Mouse (Mus musculus) thymus, postnatal 4 days (tissue): ENCODE results near the gene Gng3.
A peak's percentile ranks its signal among the peaks of the same experiment; 100 is the strongest.
"Not testable (repeated sequence)": the region's sequence is repeated elsewhere in the genome, so short reads cannot be mapped to it uniquely, and the experiment has no call there.

Experiments
- DNase-seq: peaks from one replicate; pipeline ENCODE4 v3.0.0; 2021

Gng3 gene

DNA sequence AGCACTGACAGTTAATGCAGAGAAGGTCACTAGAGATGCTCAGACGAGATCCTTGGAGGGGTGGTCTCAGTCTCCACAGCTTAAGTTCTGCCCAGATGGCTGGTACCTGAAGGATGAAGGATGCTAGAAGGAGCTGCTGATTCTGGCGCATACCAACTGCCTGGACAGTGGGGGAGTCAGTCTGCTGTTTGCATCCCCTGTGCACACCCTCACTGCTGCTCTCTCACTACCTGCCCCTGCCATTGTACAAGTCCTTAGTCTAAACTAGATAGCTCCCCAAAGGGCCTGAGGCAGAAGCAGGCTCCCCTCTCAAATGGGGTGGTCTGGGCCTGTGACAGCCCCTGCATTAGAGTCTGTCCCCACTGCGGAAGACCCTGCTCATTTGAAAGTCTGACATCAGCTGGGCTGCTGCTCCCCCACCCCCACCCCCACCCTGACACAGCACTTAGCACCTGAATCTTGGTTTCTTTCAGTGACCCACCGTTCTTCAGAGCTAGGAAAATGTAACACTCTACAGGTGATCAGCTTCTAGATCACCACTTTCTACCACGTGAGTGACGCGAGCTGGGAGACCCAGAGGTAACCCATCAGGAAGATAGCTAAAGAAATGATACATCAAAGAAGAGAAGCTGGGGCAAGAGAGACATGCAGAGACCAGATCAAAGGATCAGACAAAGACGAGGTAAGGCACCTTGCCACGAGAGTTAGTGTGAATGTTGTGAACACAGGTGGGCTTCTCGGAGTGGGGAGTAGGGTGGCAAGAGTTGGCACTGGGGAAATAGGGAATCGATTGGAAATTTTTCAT, at the start of gene Gng3:
Gene Gng3, minus strand, starts transcription at position 92 of the 805 bp plus-strand sequence.
- DNase-seq, result peak; percentile 38

- DNase-seq, result no peak
Observed at GRCm38 (mm10) chr19:8887585-8888463, 48.8 kb upstream of the Gng3 start.

- no peak for DNase-seq
Observed at GRCm38 (mm10) chr19:8886916-8887584, 48.1 kb upstream of the Gng3 start.

DNA sequence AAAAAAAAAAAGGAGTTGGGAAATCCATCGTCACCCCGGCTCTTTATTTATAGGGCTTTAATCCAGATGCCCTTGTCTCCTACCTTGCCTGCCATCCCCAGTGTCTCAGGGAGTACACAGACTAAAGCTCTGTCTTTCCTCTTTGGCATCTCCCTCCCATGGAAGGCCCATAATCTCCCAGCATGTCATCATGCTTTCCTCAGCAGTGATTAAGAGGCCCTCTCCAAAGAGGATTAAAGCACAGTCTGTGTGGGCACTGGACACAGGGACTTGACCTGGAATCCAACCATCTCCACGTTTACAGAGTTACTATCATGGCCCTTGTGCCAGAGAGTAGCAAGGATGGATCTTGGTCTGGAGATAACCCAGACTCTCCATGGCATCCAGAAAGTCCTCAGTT, 44.6 kb upstream of the Gng3 start, which contains the start of the genes Lbhd1 and Gm49403:
Gene Lbhd1, plus strand, starts transcription at position 117 of the 400 bp plus-strand sequence.
Gene Gm49403, plus strand, starts transcription at position 315 of the 400 bp plus-strand sequence.
- DNase-seq, result no peak

GRCm38 (mm10) chr19:8881034-8881392, 42.0 kb upstream of the Gng3 start:
- no peak for DNase-seq

DNA sequence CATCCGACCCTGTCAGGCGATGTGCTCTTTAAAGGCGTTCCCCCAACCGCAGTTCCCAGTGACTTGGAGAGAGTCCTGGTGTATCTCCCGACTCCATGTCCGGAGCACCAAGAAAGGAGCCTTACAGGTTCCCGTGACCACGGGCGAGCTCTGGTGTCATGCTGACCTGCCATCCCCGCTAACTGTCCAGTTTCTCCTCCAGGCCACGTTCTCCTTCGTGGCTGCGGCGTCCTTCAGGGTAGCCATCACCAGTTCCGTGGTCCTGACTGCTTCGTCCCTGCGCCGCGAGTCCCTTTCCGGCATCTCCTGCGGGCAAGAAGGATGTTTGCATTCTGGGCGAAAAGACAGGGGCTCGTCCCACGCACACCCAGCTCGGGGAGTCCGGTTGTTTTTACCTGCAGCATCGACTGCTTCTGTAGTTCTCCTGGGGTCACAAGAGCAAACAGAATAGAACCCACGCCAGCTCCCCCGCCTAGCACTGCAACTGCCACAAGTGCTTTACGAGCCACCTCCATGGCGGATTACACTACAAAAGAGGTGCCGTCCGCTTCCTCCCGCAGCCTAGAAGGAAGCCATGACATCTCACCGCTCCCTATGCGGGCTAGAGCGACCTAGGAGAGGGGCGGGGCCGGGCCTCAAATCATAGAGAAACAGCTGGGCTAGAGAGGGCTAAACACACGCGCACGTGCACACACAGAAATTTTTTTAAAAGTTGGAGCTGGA, 41.5 kb upstream of the Gng3 start, which contains the start of gene Uqcc3:
Gene Uqcc3, minus strand, starts transcription at position 613 of the 723 bp plus-strand sequence.
- DNase-seq, result peak; percentile 93

GRCm38 (mm10) chr19:8875031-8875430, 36.0 kb upstream of the Gng3 start:
- DNase-seq, result no peak

GRCm38 (mm10) chr19:8872266-8872840, 33.4 kb upstream of the Gng3 start:
- DNase-seq, result no peak

GRCm38 (mm10) chr19:8871267-8872186, 32.5 kb upstream of the Gng3 start, which contains the start of gene Ubxn1:
Gene Ubxn1 (plus strand): TSS chr19:8871496.
- peak; percentile 93 for DNase-seq

GRCm38 (mm10) chr19:8870838-8871237, 31.8 kb upstream of the Gng3 start:
- peak; percentile 30 for DNase-seq

DNA sequence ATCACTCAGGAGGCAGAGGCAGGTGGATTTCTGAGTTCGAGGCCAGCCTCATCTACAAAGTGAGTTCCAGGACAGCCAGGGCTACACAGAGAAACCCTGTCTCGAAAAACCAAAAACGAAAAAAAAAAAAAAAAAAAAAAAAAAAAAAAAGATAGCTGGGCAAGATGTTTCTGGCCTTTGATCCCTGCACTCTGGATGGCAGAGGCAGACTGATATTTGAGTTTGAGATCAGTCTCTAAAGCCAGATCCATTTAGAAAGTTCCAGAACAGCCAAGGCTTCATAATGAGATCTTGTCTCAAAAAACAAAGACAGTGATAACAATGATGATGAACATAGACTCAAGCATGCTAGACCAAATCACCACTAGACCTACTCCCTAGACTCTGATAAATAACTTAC, 31.4 kb upstream of the Gng3 start:
- not testable (repeated sequence) for DNase-seq

- peak; percentile 39 for DNase-seq
Observed at GRCm38 (mm10) chr19:8864265-8864664, 25.3 kb upstream of the Gng3 start.

GRCm38 (mm10) chr19:8859018-8859417, 20.0 kb upstream of the Gng3 start:
- DNase-seq, result peak; percentile 69

GRCm38 (mm10) chr19:8857689-8858088, 18.7 kb upstream of the Gng3 start:
- peak; percentile 71 for DNase-seq

DNA sequence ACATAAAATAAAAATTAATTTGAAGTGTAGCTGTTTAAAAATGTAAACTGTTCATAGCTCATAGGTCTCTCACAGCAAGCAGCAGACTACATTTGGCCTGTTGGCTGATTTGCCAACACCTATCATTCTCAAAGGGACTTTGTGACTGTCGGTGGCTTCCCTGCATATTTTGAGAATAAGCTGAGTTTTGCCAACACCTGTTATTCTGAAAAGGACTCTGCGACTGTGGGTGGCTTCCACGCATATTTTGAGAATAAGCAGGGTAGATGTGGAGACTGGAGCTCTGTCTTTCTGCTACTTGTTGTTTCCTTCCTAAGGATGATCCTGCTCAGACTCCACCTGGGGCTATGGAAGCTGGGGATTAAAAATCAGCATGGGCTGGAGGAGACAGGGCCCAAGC, 14.1 kb upstream of the Gng3 start:
- no peak for DNase-seq

DNA sequence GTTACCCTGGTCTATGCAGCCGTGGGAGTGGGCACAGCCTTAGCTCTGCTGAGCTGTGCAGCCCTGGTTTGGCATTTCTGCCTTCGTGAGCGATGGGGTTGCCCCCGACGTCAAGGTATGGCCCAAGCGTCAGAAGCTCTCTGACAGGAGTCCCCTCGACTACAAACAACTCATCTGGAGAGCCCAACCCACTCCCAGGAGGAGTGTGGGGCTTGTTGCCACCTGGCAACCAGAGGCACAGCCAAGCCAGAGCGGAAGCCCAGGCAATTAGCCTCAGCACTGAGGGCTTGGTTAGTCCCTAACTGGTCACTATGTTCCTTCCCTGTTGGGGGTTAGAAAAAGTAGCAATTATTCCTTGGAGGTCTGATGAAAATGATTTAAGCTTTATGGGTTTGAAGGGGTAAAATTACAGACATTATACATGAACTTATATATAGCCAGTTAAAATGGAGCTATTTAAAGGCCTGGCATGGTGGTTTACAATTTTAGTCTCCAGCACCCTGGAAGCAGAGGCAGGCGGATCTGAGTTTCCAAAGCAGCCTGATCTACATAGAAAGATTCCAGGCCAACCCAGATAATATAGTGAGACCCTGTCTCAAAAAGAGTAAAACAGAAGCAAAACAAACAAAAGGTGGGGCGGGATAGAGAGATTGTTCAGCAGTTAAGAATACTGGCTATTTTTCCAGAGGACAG, 13.4 kb upstream of the Gng3 start:
- no peak for DNase-seq

- no peak for DNase-seq
Observed at GRCm38 (mm10) chr19:8851639-8852038, 12.6 kb upstream of the Gng3 start.

DNA sequence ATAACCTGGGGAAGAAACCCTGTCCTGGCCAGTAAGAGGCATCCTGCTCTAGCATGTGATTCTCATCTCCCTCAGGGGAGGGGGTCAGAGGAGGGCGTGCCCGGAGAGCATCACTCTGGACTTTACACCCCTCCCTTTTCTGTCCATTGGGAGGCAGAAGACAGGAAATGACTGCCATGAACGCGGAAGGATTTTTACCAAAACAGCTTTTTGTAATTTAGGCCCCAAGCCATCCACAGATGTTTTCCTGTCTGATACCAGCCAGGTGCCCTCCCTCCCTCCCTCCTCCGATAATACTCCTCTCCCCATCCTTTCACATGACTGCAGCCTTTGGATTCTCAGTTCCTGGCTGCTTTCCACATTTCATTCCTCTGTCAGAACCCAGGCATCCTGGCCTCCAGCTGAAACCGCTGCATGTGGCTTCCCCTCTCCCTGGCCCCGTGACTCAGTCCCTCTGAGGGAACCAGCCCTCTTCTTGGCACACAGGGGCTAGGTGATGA, 11.5 kb upstream of the Gng3 start, which contains the start of gene Lrrn4cl:
Gene Lrrn4cl, plus strand, starts transcription at position 367 of the 500 bp plus-strand sequence.
- DNase-seq, result no peak

DNA sequence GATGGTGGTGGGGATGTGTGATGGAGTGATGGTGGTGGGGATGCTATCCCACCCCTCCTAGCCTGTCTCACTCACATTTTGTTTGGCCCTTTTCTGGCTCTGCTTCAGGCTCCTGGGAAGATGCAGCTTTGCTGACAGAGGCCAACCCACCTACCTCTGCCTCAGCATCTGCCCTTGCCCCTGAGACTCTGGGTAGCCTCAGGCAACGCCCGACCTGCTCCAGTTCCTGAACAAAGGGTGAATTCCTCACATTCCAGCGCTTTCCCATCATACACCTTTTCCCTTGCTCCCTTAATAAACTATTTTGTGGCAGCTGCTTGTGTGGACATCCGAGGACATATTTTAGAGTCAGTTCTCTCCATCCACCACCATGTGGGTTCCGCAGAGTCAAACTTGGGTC, 9.4 kb upstream of the Gng3 start:
- no peak for DNase-seq
